Mouse (Mus musculus): ENCODE results near the gene She. TPM values are rescaled to one million over a fixed set of nuclear protein-coding genes. Genes with fewer than 3 reads are reported as not detected.
"Not testable (repeated sequence)": the region's sequence is repeated elsewhere in the genome, so short reads cannot be mapped to it uniquely, and the experiment has no call there.

She gene
- polyA plus RNA-seq, 1 experiment from 2014 or later = 4.0 TPM

DNA sequence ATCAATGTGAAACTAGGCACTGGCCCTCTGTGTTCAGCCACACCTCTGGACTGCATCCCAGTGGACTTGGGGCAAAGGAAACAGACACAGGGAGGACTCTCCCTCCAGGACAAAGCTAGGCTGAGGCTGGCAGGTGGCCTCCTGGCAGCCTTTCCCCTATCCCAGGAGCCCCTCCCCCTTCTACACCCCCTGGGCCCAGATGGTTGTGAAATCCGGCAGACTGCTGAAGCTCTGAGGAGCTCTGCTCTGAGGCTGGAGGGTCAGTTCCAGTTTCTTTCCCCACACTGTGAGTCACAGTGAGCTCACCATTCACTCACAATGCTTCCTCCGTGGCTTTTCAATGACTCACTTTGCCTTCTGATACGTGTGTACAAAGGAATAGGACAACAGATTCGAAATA is 29.9 kb downstream of the She start:
- H3K27ac ChIP-seq (ENCODE audit: low read length) = 0 out of 2 replicates have a peak overlapping the region, but pooled peaks have one; percentile 21
- H3K9ac ChIP-seq (replicated peaks; ENCODE audit: low read depth, low read length) = no peak overlapping the region
- no peak overlapping the region for H3K4me3 ChIP-seq (ENCODE audit: low read depth, low read length)
- ATAC-seq (ENCODE audit: insufficient number of reproducible peaks, insufficient read depth, low FRiP score, low read depth) = peak; percentile 70; the same call in 1 of the 2 replicates
- no peak overlapping the region for H3K4me2 ChIP-seq (replicated peaks; ENCODE audit: low read depth, low read length)
- no peaks in the 10 kb centered on the region for H3K27me3 ChIP-seq (ENCODE audit: control insufficient read depth, insufficient read depth, low read length)
- WGBS = 23% methylated on average over 4 of the region's 4 CpGs
- peaks cover 6% of the 10 kb centered on the region; the same call in 1 of the 2 replicates for H3K4me1 ChIP-seq (ENCODE audit: control insufficient read depth, insufficient read depth, low read length)
- no peaks in the 10 kb centered on the region for H3K36me3 ChIP-seq (ENCODE audit: control insufficient read depth, insufficient read depth, low read length)
- no peaks in the 10 kb centered on the region; the same call in 1 of the 2 replicates for H3K9me3 ChIP-seq (ENCODE audit: control insufficient read depth, low read depth, low read length)

DNA sequence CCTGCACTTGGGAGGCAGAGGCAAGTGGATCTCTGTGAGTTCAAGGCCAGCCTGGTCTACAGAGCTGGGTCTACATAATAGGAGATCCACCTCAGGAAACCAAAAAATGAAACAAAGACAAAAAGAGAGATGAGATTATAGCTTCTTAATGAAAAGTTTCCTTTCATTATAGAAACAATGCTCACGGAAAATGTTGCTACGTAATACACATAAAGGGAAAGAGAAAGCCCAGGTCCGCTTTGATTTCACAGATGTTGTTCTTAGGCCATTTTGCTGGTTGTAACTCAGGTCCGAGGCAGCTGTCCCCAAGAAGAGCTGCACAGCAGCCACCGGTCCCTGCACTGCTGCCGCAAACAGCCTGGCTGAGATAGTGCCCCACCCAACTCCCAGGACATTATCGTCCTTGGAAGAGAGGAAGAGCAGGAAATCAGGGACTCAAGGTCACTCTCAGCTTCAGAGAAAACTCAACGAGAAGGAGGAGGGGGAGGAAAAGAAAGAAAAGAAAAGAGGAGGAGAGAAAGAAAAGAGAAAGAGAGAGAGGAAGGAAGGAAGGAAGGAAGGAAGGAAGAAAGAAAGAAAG is 31.1 kb downstream of the She start:
- Histone ChIP-seq H3K9ac (replicated peaks; ENCODE audit: low read depth, low read length) (no peak overlapping the region), H3K27ac (ENCODE audit: low read length) (no peak overlapping the region), H3K4me3 (ENCODE audit: low read depth, low read length) (no peak overlapping the region), H3K4me2 (replicated peaks; ENCODE audit: low read depth, low read length) (no peak overlapping the region), H3K9me3 (ENCODE audit: control insufficient read depth, low read depth, low read length) (no peaks in the 10 kb centered on the region; the same call in 1 of the 2 replicates), H3K27me3 (ENCODE audit: control insufficient read depth, insufficient read depth, low read length) (no peaks in the 10 kb centered on the region), H3K4me1 (ENCODE audit: control insufficient read depth, insufficient read depth, low read length) (peaks cover 6% of the 10 kb centered on the region; the same call in 1 of the 2 replicates), H3K36me3 (ENCODE audit: control insufficient read depth, insufficient read depth, low read length) (no peaks in the 10 kb centered on the region)
- no peak for ATAC-seq (ENCODE audit: insufficient number of reproducible peaks, insufficient read depth, low FRiP score, low read depth)
- WGBS = 76% methylated on average over 8 of the region's 8 CpGs

DNA sequence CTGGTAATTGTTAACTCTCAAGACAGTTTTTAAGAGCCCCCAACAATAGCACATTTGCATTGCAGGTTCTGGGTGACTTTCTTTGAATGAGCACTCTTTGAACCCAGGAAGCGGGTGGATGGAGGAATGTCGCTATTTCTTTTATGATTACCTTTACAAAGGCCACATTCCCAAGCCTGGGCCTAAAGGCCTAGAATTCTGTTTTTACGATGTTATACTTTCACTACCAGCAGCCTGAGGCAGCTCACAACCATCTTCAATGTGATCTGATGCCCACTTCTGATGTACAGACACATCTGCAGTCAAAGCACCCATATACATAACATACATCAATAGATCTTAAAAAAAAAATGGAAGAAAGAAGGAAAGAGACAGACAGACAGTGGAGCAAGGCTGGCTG is 32.1 kb downstream of the She start:
- ATAC-seq (ENCODE audit: insufficient number of reproducible peaks, insufficient read depth, low FRiP score, low read depth); H3K4me2 ChIP-seq (replicated peaks; ENCODE audit: low read depth, low read length): not testable (repeated sequence)
- WGBS = 76% methylated on average over 3 of the region's 3 CpGs

DNA sequence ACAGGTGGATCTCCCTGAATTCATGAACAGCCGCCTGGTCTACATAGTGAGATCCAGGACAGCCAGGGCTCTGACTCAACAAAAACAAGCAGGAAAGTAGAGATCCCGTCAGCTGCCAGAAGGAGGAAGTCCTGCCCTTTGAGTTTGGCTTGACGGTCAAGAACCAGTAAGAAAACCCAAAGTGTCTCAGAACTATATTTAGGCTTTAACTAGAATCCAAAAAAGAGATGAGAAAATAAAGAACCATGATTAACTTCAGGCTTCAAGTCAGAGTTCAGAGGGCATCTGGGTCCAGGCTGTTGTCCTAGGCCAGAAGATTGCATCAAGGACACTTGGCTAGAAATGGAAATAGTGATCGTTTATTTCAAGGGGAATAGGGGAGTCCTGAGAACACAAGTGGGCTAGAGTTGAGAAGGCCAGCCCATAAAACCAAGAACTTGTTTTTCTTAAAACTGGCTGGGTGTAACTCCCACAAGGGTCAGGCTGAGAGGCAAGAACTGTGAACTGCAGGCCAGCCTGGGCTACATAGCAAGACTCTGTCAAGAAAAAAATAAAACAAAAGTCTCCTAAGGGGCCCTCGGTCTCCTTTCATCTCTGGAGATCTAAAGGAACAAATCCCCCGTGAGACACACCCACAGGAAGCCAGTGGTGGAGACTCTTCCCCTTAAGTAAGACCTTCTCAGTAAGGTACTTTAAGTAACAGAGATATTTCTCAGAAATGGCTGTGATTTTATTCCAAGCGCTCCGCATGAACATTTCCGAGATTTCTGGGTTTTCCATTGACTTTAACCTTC is 32.7 kb downstream of the She start:
- H3K9ac ChIP-seq (replicated peaks; ENCODE audit: low read depth, low read length) = no peak overlapping the region
- no peaks in the 10 kb centered on the region for H3K36me3 ChIP-seq (ENCODE audit: control insufficient read depth, insufficient read depth, low read length)
- H3K27me3 ChIP-seq (ENCODE audit: control insufficient read depth, insufficient read depth, low read length) = no peaks in the 10 kb centered on the region
- peaks cover 14% of the 10 kb centered on the region for H3K4me1 ChIP-seq (ENCODE audit: control insufficient read depth, insufficient read depth, low read length)
- H3K4me2 ChIP-seq (replicated peaks; ENCODE audit: low read depth, low read length) = no peak overlapping the region
- H3K9me3 ChIP-seq (ENCODE audit: control insufficient read depth, low read depth, low read length) = no peaks in the 10 kb centered on the region
- no peak overlapping the region for H3K4me3 ChIP-seq (ENCODE audit: low read depth, low read length)
- no peak for ATAC-seq (ENCODE audit: insufficient number of reproducible peaks, insufficient read depth, low FRiP score, low read depth)
- WGBS = 78% methylated on average over 9 of the region's 9 CpGs
- no peak overlapping the region for H3K27ac ChIP-seq (ENCODE audit: low read length)

More for the DNA sequence above, 32.1 kb downstream of the She start:
- H3K36me3 ChIP-seq (ENCODE audit: control insufficient read depth, insufficient read depth, low read length); H3K27ac ChIP-seq (ENCODE audit: low read length); H3K9ac ChIP-seq (replicated peaks; ENCODE audit: low read depth, low read length); H3K27me3 ChIP-seq (ENCODE audit: control insufficient read depth, insufficient read depth, low read length); H3K4me3 ChIP-seq (ENCODE audit: low read depth, low read length); H3K9me3 ChIP-seq (ENCODE audit: control insufficient read depth, low read depth, low read length); H3K4me1 ChIP-seq (ENCODE audit: control insufficient read depth, insufficient read depth, low read length): not testable (repeated sequence)

DNA sequence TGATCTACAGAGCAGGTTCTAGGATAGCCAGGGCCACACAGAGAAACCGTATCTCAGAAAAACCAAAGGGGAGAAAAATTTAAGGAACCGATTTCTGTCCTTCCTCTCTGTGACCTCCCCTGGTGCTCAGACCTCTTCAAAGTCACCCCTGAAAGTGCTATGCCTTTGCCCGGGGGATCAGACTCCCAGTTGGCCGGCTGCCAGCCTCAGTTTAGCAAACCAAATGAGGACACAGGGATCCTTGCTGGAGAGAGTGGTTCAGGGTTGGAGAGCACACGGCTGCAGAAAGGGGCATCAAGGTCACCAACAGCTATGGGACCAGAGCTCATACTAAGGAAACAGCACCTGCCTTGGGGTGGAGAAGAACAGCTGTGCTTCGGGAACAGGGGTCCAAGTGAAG is 33.9 kb downstream of the She start:
- Histone ChIP-seq H3K4me1 (ENCODE audit: control insufficient read depth, insufficient read depth, low read length) (peaks cover 22% of the 10 kb centered on the region), H3K9ac (replicated peaks; ENCODE audit: low read depth, low read length) (no peak overlapping the region), H3K27ac (ENCODE audit: low read length) (no peak overlapping the region), H3K36me3 (ENCODE audit: control insufficient read depth, insufficient read depth, low read length) (no peaks in the 10 kb centered on the region), H3K27me3 (ENCODE audit: control insufficient read depth, insufficient read depth, low read length) (no peaks in the 10 kb centered on the region), H3K4me2 (replicated peaks; ENCODE audit: low read depth, low read length) (no peak overlapping the region), H3K4me3 (ENCODE audit: low read depth, low read length) (no peak overlapping the region), H3K9me3 (ENCODE audit: control insufficient read depth, low read depth, low read length) (no peaks in the 10 kb centered on the region)
- no peak for ATAC-seq (ENCODE audit: insufficient number of reproducible peaks, insufficient read depth, low FRiP score, low read depth)
- 56% methylated on average over 6 of the region's 6 CpGs for WGBS

DNA sequence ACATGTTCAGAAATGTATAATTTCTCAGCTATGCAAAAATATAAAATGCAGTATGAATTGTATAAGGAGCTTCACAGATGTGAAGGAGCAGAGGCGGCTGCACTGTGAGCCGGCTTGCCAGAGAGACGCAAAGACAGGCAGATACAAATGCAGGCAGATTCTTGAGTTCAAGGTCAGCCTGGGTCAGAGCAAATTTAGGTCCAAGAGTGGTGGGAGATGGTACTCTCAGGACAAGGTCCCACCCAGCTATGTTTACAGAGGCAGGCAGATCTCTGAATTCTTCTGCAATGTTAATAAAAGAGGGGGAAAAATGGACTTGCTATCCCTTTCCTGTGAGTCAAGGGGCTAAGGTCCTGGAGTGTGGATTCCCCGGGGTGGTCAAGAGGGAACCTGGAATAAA is 34.6 kb downstream of the She start:
- Histone ChIP-seq H3K36me3 (ENCODE audit: control insufficient read depth, insufficient read depth, low read length) (no peaks in the 10 kb centered on the region), H3K27me3 (ENCODE audit: control insufficient read depth, insufficient read depth, low read length) (no peaks in the 10 kb centered on the region), H3K27ac (ENCODE audit: low read length) (no peak overlapping the region), H3K9ac (replicated peaks; ENCODE audit: low read depth, low read length) (no peak overlapping the region), H3K9me3 (ENCODE audit: control insufficient read depth, low read depth, low read length) (no peaks in the 10 kb centered on the region), H3K4me1 (ENCODE audit: control insufficient read depth, insufficient read depth, low read length) (peaks cover 26% of the 10 kb centered on the region), H3K4me2 (replicated peaks; ENCODE audit: low read depth, low read length) (no peak overlapping the region), H3K4me3 (ENCODE audit: low read depth, low read length) (no peak overlapping the region)
- 69% methylated on average over 4 of the region's 4 CpGs for WGBS
- ATAC-seq (ENCODE audit: insufficient number of reproducible peaks, insufficient read depth, low FRiP score, low read depth) = no peak

DNA sequence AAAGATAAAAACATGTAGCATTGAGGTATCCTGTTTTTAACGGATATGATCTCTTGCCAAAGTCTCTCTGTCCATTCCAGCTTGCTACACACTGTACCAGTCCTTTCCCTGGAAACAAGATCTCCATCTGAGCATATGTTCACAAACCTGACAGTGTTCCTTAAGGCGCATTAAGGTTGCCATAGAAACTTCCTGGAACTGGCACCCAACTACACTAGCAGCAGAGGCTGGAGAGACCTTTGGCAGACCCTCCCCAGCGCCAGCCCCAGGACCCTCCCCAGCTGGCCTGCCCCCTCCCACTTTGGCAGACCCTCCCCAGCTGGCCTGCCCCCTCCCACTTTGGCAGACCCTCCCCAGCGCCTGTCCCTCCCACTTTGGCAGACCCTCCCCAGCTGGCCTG is 36.5 kb downstream of the She start:
- no peak overlapping the region for H3K4me3 ChIP-seq (ENCODE audit: low read depth, low read length)
- H3K36me3 ChIP-seq (ENCODE audit: control insufficient read depth, insufficient read depth, low read length) = no peaks in the 10 kb centered on the region
- H3K9me3 ChIP-seq (ENCODE audit: control insufficient read depth, low read depth, low read length) = no peaks in the 10 kb centered on the region
- ATAC-seq (ENCODE audit: insufficient number of reproducible peaks, insufficient read depth, low FRiP score, low read depth) = no peak; the same call in 1 of the 2 replicates
- H3K4me2 ChIP-seq (replicated peaks; ENCODE audit: low read depth, low read length) = no peak overlapping the region
- WGBS = 55% methylated on average over 4 of the region's 4 CpGs
- peak overlapping the region; percentile 69; the same call in 1 of the 2 replicates for H3K27ac ChIP-seq (ENCODE audit: low read length)
- no peak overlapping the region for H3K9ac ChIP-seq (replicated peaks; ENCODE audit: low read depth, low read length)
- no peaks in the 10 kb centered on the region for H3K27me3 ChIP-seq (ENCODE audit: control insufficient read depth, insufficient read depth, low read length)
- H3K4me1 ChIP-seq (ENCODE audit: control insufficient read depth, insufficient read depth, low read length) = peaks cover 28% of the 10 kb centered on the region

DNA sequence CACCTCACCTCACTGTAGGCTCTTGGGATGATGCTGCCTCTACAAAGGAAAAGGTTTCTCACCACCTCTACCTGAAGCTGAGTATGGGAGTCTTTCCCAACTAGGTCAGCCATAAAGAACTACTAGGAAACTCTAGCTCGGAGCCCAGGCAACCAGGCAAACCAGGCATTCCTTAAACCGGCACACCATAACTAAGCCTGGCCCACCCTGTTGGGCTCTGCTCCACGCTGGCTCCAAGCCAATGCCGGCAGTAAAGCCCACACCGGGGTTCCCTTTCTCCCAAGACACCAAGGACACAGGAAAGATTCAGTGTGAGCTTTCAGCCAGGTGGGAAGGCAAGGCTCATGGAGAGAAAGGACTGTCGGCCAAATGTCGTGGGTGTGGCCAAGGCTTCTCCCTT is 37.2 kb downstream of the She start:
- H3K36me3 ChIP-seq (ENCODE audit: control insufficient read depth, insufficient read depth, low read length) = no peaks in the 10 kb centered on the region
- H3K27me3 ChIP-seq (ENCODE audit: control insufficient read depth, insufficient read depth, low read length) = no peaks in the 10 kb centered on the region
- 8% methylated on average over 7 of the region's 7 CpGs for WGBS
- H3K4me3 ChIP-seq (ENCODE audit: low read depth, low read length) = no peak overlapping the region
- 0 out of 2 replicates have a peak, but pooled peaks cover 4% of the 10 kb centered on the region for H3K9me3 ChIP-seq (ENCODE audit: control insufficient read depth, low read depth, low read length)
- H3K4me1 ChIP-seq (ENCODE audit: control insufficient read depth, insufficient read depth, low read length) = peaks cover 31% of the 10 kb centered on the region
- no peak overlapping the region for H3K9ac ChIP-seq (replicated peaks; ENCODE audit: low read depth, low read length)
- peak overlapping the region; percentile 69 for H3K27ac ChIP-seq (ENCODE audit: low read length)
- H3K4me2 ChIP-seq (replicated peaks; ENCODE audit: low read depth, low read length) = no peak overlapping the region
- ATAC-seq (ENCODE audit: insufficient number of reproducible peaks, insufficient read depth, low FRiP score, low read depth) = peak; percentile 29; the same call in 1 of the 2 replicates

Measured in stomach, embryonic 14.5 days (tissue).